Mouse (Mus musculus): ENCODE measurements around the gene Adh7.

Adh7 gene

DNA sequence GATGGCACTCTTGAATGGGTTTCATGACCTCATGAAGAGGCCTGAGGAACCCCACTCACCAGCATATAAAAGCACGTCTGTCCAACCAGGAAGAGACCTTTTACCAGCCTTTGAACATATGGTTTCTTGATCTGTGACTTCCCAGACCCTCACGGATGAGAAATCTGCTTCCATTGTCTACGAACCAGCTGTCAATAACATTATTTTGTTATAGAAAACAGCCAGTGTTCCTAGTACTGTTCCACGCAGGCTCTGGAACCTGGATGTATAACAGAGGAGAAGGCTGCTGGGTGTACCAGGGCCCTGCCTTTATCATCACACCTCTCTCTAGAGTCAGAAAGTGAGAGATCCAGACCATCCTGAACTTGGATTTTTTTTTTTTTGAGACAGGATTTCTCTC is 29.7 kb downstream of the Adh7 start:
- intact Hi-C loops (cut with DNase I): no loop called here

GRCm38 (mm10) chr3:138248011-138248410 is 30.5 kb downstream of the Adh7 start:
- intact Hi-C loops (cut with DNase I): no loop called here

- intact Hi-C loops (cut with DNase I): no loop called here
Observed at GRCm38 (mm10) chr3:138248746-138249145, 31.2 kb downstream of the Adh7 start.

DNA sequence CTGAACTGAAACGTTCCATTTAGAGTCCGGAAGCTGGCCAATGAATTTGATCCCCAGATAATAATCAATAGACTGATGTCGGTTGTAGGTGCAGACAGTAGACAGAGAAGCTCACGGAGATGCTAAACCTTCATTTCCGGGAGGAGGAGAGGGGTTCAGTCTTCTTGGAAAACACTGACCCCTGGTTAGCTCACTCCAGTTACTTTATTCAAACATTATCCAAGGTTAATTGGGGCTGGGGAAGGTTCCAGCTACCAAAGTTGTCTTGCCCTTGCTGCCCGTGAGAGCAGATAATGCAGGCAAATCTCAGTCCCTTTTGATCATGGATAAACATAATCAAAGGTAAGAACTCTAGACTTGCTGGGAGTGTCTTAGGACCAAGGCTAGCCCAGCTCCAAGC is 33.6 kb downstream of the Adh7 start:
- intact Hi-C loops (cut with DNase I): no loop called here

DNA sequence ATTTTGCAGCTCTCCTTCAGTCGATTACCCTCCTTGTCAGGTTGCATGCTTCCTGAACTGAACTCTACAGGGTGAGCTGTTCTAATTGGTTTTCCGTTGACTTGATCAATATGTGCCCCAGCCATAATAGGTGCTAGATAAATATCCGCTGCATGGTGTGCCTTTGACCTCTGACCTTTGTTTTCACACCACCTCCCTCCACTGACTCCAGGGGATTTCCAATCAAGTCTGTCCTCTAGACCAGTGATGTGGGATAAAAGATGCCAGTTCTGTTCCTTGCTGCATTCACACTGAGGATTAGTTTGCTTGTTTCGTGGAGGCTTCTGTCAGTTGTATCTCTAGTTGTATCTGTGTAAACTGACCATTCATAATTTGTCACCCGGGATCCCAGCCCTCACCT is 36.6 kb downstream of the Adh7 start:
- intact Hi-C loops (cut with DNase I): no loop called here

DNA sequence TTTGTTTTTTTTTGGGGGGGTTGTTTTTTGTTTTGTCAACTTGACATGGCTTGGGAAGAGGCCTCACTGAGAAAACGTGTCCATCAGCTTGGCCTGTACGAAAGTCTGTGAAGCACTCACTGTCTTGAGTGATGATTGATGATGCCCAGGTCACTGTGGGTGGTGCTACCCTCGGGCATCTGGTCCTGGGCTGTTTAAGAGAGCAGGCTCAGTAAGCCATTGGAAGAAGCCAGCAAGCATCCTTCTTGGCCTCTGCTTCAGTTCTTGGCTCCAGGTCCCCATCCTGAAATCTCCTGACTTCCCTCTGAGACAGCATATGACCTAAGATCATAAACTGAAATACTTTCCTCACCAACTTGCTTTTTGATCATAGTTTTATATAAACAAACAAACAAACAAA is 37.8 kb downstream of the Adh7 start:
- intact Hi-C loops (cut with DNase I): no loop called here

- intact Hi-C loops (cut with DNase I): no loop called here
Observed at GRCm38 (mm10) chr3:138255780-138256550, 38.4 kb downstream of the Adh7 start.

DNA sequence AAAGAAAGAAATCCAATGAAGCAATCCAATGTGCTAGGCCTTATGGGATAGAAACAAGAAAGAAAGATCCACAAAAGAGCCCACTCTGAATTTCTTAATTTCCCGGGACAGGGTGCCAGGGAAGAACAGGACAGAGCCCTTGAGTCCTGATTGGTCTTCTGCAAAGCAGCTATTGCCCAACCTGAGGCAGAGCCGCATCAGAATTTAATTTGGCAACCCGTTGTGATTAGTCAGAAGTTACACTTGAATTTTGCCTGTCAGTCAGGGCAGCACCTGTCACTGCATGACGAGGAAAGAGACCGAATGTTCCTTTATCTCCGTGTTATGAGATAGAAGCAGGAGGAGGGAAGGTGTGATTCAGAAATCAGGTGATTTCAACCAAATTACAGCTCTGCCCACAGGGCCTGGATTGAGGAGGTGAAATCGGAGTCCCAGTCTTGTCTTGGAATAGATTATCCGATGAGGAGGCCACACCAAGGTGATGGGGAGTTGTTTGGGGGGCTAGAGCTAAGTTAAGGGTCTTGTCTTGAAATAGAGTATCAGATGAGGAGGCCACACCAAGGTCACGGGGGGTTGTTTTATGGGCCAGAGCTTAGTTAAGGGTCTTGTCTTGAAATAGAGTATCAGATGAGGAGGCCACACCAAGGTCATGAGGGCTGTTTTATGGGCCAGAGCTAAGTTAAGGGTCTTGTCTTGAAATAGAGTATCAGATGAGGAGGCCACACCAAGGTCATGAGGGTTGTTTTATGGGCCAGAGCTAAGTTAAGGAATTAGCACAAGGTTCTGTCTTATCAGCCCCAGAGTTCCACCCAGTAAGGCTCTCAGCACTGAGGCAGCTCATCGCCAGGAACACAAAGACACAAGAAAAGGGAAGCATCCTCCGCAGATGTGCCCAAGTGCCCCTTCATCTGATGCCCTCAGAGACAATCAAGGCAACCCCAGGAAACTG is 43.4 kb downstream of the Adh7 start, which contains the start of gene Adh1:
Adh1 (plus strand) TSS at position 271 of the 949 bp plus-strand sequence.
- intact Hi-C loops (cut with DNase I): loop anchor here (5.0 kb wide), 1 partner anchor 34 kb away; no protein-coding TSS in a partner anchor

GRCm38 (mm10) chr3:138262568-138262967 is 45.0 kb downstream of the Adh7 start:
- intact Hi-C loops (cut with DNase I): loop anchor here (5.0 kb wide), 1 partner anchor 35 kb away; no protein-coding TSS in a partner anchor

GRCm38 (mm10) chr3:138263154-138263930 is 45.8 kb downstream of the Adh7 start:
- intact Hi-C loops (cut with DNase I): loop anchor here (5.0 kb wide), 1 partner anchor 36 kb away; no protein-coding TSS in a partner anchor

GRCm38 (mm10) chr3:138264648-138265047 is 47.1 kb downstream of the Adh7 start:
- intact Hi-C loops (cut with DNase I): loop anchor here (5.0 kb wide), 1 partner anchor 37 kb away; no protein-coding TSS in a partner anchor

- intact Hi-C loops (cut with DNase I): no loop called here
Observed at GRCm38 (mm10) chr3:138270507-138270906, 52.9 kb downstream of the Adh7 start.

- intact Hi-C loops (cut with DNase I): no loop called here
Observed at GRCm38 (mm10) chr3:138271297-138271696, 53.7 kb downstream of the Adh7 start.

DNA sequence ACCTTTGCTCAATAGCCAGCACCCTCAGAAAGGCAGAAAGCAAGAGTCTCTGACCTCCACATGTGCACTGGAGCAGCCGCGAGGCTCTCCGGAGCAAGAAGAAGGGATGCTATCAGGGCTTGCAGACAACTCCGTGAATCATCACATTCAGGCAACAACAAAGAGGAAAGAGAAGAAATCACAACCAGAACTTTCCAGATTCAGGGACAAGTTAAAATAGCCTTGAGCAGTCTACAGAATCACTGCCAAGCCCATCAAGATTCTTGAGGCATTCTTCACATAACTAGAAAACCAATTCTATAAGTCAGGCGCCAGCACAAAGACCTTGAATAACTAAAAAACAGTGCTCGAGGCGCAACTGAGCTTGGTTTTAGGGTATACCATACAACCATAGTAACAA is 55.5 kb downstream of the Adh7 start:
- intact Hi-C loops (cut with DNase I): no loop called here

- intact Hi-C loops (cut with DNase I): loop anchor here (5.0 kb wide), 2 partner anchors 33 to 48 kb away; no protein-coding TSS in a partner anchor
Observed at GRCm38 (mm10) chr3:138275100-138275499, 57.5 kb downstream of the Adh7 start.

- intact Hi-C loops (cut with DNase I): no loop called here
Observed at GRCm38 (mm10) chr3:138282556-138282955, 65.0 kb downstream of the Adh7 start.

All from adrenal gland (tissue).